Mouse (Mus musculus) forebrain, embryonic 15.5 days (tissue): ENCODE data around the gene Gsdme. TPM values are rescaled to one million over a fixed set of nuclear protein-coding genes. Genes with fewer than 3 reads are reported as not detected.

ENCODE experiments used
- ATAC-seq: fragments of 200-750 bp; cut with Nextera tagmentation; replicated peaks from 2 replicates; pipeline ENCODE4 v1.8.0; 2017; ENCODE audit warnings: mild to moderate bottlenecking, moderate TSS enrichment, moderate library complexity
- H3K27ac ChIP-seq: fragments of 300-500 bp; sonication (generic); replicated peaks from 2 replicates; pipeline ENCODE4 v1.5.1; 2015; ENCODE audit warnings: mild to moderate bottlenecking, inconsistent platforms
- H3K27me3 ChIP-seq: fragments of 300-500 bp; sonication (generic); 2 replicates; pipeline ENCODE4 v1.6.1; 2015; ENCODE audit warnings: inconsistent platforms
- H3K36me3 ChIP-seq: fragments of 300-500 bp; sonication (generic); 2 replicates; pipeline ENCODE4 v1.6.1; 2015; ENCODE audit warnings: mild to moderate bottlenecking, inconsistent platforms
- H3K4me1 ChIP-seq: fragments of 300-500 bp; sonication (generic); 2 replicates; pipeline ENCODE4 v1.6.1; 2015; ENCODE audit warnings: inconsistent platforms
- H3K4me2 ChIP-seq: fragments of 300-500 bp; sonication (generic); replicated peaks from 2 replicates; pipeline ENCODE4 v1.6.1; 2015; ENCODE audit warnings: mild to moderate bottlenecking, inconsistent platforms
- H3K4me3 ChIP-seq: fragments of 300-500 bp; sonication (generic); 2 replicates; pipeline ENCODE4 v1.5.1; 2015; ENCODE audit warnings: mild to moderate bottlenecking, inconsistent platforms
- H3K9ac ChIP-seq: fragments of 300-500 bp; sonication (generic); replicated peaks from 2 replicates; pipeline ENCODE4 v1.6.1; 2015; ENCODE audit warnings: mild to moderate bottlenecking, inconsistent platforms
- H3K9me3 ChIP-seq: fragments of 300-500 bp; sonication (generic); 2 replicates; pipeline ENCODE4 v1.6.1; 2016; ENCODE audit warnings: inconsistent platforms
- WGBS: fragments of 180-500 bp; shearing (Covaris S2); methylation state at CpG from one replicate; pipeline ENCODE4 v1.1.7; 2015; ENCODE audit warnings: mixed read lengths; 5-methylcytosine and 5-hydroxymethylcytosine counted together
- polyA plus RNA-seq: library from polyadenylated mRNA; unstranded; fragments of >200 nt; fragmentation: Nextera tagmentation; extraction: Ambion mirVana; gene quantifications from 2 replicates; pipeline ENCODE4 v1.2.1, GENCODE M21; 2015

Gene Gsdme
- polyA plus RNA-seq, 1 experiment from 2014 or later, result 82.7 TPM

- Histone ChIP-seq H3K9me3 (no peaks in the 10 kb centered on the region), H3K36me3 (peaks cover 5% of the 10 kb centered on the region; the same call in 1 of the 2 replicates), H3K27me3 (no peaks in the 10 kb centered on the region), H3K9ac (no peak overlapping the region), H3K4me2 (no peak overlapping the region), H3K4me3 (no peak overlapping the region), H3K4me1 (no peaks in the 10 kb centered on the region), H3K27ac (no peak overlapping the region)
- ATAC-seq, result no peak
Measured at GRCm38 (mm10) chr6:50169771-50170170, 93.9 kb downstream of the Gsdme start.

DNA sequence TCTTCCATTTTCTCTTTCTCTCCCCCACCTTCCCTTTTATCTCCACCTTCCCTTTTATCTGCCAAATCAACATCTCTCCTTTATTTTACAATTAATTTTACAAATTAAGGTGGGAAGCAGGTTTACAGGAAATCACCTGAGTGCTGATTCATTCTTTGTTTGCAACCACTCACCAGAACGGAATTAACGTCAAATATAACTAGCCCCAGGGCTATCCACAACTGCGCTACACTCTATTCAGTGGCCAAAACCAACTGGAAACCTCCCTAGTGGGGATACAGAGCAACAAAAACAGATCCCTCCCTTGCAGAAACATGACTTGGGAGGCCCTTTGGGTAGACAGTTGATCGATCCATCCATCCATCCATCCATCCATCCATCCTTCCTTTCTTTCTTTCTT is 94.8 kb downstream of the Gsdme start:
- ATAC-seq, result no peak
- WGBS, result 87% methylated on average over 4 of the region's 4 CpGs
- no peaks in the 10 kb centered on the region for H3K4me1 ChIP-seq

GRCm38 (mm10) chr6:50163013-50163412 is 100.6 kb downstream of the Gsdme start:
- no peak for ATAC-seq
- Histone ChIP-seq H3K27ac (no peak overlapping the region), H3K9ac (no peak overlapping the region), H3K27me3 (no peaks in the 10 kb centered on the region), H3K4me3 (no peak overlapping the region), H3K4me2 (no peak overlapping the region), H3K9me3 (no peaks in the 10 kb centered on the region), H3K4me1 (no peaks in the 10 kb centered on the region), H3K36me3 (no peaks in the 10 kb centered on the region; the same call in 1 of the 2 replicates)
- 89% methylated on average over 3 of the region's 3 CpGs for WGBS

More for the DNA sequence above, 94.8 kb downstream of the Gsdme start:
- H3K4me3 ChIP-seq, result no peak overlapping the region
- no peak overlapping the region for H3K27ac ChIP-seq
- no peaks in the 10 kb centered on the region for H3K27me3 ChIP-seq
- H3K9me3 ChIP-seq, result no peaks in the 10 kb centered on the region
- H3K36me3 ChIP-seq, result peaks cover 5% of the 10 kb centered on the region; the same call in 1 of the 2 replicates
- no peak overlapping the region for H3K4me2 ChIP-seq
- no peak overlapping the region for H3K9ac ChIP-seq

- no peak overlapping the region for H3K4me2 ChIP-seq
- no peak overlapping the region for H3K27ac ChIP-seq
- WGBS, result 82% methylated on average over 6 of the region's 6 CpGs
- no peak overlapping the region for H3K9ac ChIP-seq
- no peaks in the 10 kb centered on the region for H3K4me1 ChIP-seq
- no peaks in the 10 kb centered on the region; the same call in 1 of the 2 replicates for H3K36me3 ChIP-seq
- H3K27me3 ChIP-seq, result no peaks in the 10 kb centered on the region
- no peaks in the 10 kb centered on the region for H3K9me3 ChIP-seq
- ATAC-seq, result no peak
- H3K4me3 ChIP-seq, result no peak overlapping the region
Measured at GRCm38 (mm10) chr6:50159842-50160241, 103.8 kb downstream of the Gsdme start.

DNA sequence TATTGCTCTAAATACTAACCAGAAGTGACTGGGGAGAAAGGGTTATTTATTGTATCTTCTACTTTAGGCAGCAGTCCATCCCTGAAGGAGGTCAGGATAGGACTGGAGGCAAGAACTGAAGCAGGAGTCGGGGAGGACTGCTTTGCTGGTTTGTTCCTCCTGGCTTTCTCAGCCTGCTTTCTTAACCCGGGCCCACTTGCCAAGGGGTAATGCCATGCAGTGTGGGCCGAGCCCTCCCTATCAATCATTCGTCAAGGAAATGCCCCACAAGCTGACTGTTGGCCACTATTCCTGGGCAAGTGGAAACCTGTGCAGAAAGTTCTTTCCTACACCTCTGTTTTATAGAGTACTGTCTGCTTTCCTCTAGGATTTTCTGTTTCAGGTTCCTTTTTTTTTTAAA is 114.3 kb downstream of the Gsdme start:
- Histone ChIP-seq H3K27ac (no peak overlapping the region), H3K4me1 (no peaks in the 10 kb centered on the region), H3K9ac (no peak overlapping the region), H3K4me2 (no peak overlapping the region), H3K27me3 (no peaks in the 10 kb centered on the region), H3K4me3 (no peak overlapping the region), H3K36me3 (peaks cover 9% of the 10 kb centered on the region), H3K9me3 (no peaks in the 10 kb centered on the region)
- no peak for ATAC-seq
- WGBS, result 93% methylated on average over 4 of the region's 4 CpGs

DNA sequence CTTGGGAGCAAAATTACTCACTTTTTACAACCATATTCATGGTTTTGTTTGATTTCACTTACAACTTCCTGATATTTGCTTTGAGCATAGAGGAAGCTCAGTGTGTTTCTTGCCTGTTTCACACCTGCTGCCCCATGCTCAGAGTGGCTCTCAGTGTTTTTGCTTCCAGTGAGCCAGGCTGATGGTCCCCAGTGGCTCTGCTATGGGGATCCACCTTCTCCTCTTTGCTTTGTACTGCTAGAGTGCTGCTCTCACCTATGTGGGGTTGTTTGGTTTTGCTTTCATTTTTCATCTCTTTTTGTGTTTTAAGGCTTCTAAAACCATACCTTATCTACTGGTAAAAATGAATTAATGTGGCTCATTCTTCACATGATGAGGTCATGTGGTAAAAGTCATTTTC is 117.5 kb downstream of the Gsdme start:
- H3K27me3 ChIP-seq, result no peaks in the 10 kb centered on the region
- no peak for ATAC-seq

GRCm38 (mm10) chr6:50139526-50139925 is 124.1 kb downstream of the Gsdme start:
- Histone ChIP-seq H3K27ac (no peak overlapping the region), H3K9me3 (no peaks in the 10 kb centered on the region), H3K4me2 (no peak overlapping the region), H3K4me3 (no peak overlapping the region), H3K27me3 (no peaks in the 10 kb centered on the region), H3K36me3 (no peaks in the 10 kb centered on the region), H3K9ac (no peak overlapping the region), H3K4me1 (no peaks in the 10 kb centered on the region)
- ATAC-seq, result no peak
- WGBS, result 90% methylated on average over 3 of the region's 3 CpGs

More for the DNA sequence above, 117.5 kb downstream of the Gsdme start:
- Histone ChIP-seq H3K36me3 (peaks cover 9% of the 10 kb centered on the region), H3K4me3 (no peak overlapping the region), H3K4me1 (no peaks in the 10 kb centered on the region), H3K9me3 (no peaks in the 10 kb centered on the region), H3K27ac (no peak overlapping the region), H3K9ac (no peak overlapping the region), H3K4me2 (no peak overlapping the region)

Other genes with a start within 250 kb of the Gsdme start
- gene Mpp6, start 153.6 kb downstream of the Gsdme start, polyA plus RNA-seq, result 74.5 and 76.8 TPM in 2 replicates
- 3.6 and 5.0 TPM in 2 replicates for gene Osbpl3, start 192.3 kb upstream of the Gsdme start, polyA plus RNA-seq